Mouse (Mus musculus) left cerebral cortex, adult 11 months (tissue): ENCODE results near the gene Ctdnep1.
"Not testable (repeated sequence)": the region's sequence is repeated elsewhere in the genome, so short reads cannot be mapped to it uniquely, and the experiment has no call there.

Experiments
- DNase-seq: peaks from one replicate; pipeline ENCODE4 v3.0.0; 2022; ENCODE audit warnings: low spot score

The Ctdnep1 gene

DNA sequence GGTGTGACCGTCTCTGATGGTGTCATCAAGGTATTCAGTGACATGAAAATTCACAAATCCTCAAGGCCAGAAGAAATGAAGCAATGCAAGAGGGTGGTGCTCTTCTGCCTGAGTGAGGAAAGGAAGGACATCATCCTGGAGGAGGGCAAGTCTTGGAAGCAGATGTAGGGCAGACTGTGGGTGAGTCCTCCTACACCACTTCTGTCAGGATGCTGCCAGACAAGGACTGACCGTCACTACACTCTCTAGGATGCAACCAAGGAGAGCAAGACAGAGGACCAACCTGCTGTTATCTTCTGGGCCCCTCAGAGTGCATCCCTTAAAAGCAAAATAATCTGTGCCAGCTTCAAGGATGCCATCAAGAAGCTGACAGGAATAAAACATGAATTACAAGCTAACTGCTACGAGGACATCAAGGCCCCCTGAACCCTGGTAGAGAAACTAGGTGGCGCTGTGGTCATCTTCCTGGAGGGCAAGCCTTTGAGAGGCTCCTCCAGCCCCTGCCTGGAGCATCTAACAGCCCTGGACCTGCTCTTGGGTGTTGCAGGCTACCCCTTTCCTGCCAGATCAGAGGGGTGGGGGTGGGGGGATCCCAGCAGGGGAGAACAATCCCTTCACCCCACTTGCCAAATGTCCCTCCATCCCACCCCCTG lies 30.0 kb upstream of the Ctdnep1 start:
- no peak for DNase-seq

DNA sequence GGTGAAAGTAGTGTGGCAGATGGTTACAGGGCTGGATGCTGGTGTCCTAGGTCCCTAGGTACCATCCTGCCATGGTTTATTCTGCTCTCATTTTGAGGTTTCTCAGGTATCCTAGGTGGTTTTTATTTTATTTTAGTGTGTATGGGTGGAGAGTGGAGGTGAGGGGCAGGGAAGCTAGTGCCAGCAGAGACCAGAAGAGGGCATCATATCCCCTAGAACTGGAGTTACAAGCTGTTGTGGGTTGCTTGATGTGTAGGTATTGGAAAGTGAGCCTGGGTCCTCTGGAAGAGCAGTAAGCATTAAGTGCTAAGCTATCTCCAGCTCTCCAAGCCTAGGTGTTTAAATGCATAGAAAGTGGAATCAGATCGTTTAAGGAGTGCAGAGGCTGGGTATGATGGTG lies 28.7 kb upstream of the Ctdnep1 start:
- DNase-seq, result no peak

DNA sequence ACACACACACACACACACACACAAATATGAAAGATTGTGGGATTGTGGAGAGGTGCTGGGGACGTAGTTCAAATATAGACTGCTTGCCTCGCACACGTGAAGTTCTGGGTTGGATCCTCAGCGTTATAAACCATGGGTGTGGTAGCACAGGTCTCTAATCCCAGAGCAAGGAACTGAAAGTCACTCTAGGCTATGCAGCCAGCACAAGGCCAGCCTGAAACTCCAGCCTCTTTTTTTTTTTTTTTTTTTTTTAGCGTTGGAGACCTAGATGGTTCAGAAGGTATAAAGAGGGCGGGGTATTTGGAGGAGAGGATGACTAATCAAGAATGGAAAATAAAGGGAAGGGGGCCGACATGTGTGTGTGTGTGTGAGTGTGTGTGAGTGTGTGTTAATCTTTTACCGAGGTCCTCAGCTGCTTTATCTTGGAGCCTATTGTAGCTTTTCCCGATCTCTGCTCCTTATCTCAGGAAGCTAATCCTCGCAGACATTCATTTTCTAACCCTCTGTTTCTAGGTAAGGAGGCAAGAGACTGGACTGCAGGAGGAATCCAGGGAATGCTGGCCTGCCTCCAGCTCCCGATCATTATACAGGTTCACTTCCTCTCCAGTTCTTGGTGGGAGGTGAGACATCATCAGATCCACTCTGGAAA lies 27.6 kb upstream of the Ctdnep1 start:
- no peak for DNase-seq

DNA sequence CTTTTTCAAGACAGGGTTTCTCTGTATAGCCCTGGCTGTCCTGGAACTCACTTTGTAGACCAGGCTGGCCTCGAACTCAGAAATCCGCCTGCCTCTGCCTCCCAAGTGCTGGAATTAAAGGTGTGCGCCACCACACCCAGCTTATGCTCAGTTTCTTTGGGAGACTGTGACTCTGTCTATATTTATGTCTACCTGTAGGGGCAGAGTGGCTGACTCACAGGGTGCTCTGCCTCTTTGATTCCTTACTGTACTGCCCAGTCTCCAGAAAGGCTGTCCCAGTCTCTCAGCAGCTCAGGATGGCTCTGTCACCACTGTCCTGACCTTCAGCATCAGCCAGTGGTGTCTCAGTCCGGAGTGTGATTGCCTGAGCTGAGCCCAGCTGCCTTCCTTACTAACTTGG lies 25.3 kb upstream of the Ctdnep1 start:
- DNase-seq, result not testable (repeated sequence)

DNA sequence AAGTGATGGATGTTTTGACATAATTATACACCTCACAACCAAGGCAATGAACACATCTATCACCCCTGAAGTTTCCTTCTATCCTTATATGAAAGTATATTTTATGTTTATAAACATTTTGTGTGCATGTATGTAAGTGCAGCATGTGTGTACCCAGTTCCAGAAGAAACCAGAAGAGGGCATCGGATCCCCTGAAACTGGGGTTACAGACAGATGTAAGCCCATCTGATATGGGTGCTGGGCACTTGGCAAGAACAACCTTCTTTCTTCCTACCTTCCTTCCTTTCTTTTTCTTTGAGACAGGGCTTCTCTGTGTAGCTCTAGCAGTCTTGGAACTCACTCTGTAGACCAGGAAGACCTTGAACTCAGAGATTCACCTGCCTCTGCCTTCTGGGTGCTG lies 24.7 kb upstream of the Ctdnep1 start:
- DNase-seq, result no peak

DNA sequence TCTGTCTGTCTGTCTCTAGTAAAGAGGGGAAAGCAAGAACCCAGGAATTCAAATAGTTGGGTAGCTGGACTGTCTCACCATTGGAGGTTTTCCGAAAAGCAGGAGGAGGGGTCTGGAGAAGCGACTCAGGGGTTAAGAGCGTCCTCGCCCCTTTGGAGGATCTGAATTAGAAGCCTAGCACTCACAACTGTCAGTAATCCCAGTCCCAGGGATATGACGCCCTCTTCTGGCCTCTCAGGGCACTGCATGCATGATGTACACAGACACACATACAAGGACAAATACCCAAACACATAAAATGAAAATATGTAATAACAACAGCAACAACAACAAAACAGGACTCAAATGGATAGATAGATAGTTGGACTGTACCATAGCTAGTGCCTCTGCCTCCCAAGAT lies 20.3 kb upstream of the Ctdnep1 start:
- DNase-seq, result no peak

DNA sequence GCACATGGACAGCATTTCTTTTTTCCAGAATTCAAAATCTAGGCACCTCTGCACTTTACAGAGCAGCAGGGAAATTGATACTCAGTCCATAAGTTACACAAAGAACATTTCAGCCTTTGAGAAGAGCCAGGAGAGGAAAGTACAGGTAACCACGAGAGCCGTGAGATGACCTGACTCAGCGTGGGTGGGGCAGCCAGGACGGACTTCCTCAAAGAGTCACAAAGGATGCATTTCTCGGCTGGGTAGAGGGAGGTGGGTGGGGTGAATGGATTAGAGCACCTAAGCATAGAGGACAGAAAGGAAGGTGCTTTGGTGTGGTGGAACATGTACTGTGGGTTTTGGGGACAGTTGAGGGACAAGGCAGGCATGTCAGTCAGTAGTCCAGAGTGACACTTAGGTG lies 19.1 kb upstream of the Ctdnep1 start:
- no peak for DNase-seq

DNA sequence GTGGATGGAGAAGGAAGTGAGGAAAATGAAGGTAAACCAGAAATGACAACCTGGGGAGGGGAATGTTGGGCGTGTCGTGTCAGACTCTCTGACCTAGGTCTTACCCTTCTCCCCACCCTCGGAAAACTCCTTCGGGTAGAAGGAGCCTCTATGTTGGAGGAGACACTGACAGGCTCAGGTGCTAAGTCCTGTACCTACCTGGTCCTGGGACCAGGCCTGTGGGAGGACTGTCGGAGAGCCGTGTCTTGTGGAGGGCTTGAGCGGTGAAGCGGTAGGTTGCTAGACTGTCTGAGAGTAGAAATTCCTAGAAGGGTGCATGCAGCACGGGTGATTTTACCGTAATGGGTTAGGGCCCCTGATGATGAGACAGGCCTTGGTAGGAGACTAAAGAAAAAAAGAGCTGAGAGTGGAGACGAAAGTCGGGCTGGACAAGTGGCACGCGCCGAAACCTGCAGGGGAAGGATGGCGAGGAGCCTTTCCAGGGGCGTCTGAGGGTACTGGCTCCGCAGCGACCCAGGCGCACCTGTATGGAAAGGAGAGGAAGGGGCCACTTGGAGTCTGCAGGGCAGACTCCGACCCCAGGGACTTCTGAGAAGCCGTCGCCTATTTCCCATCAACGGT lies 16.2 kb upstream of the Ctdnep1 start, which contains the start of gene Cldn7:
Gene Cldn7 (plus strand): TSS at position 130 of the 621 bp plus-strand sequence.
- DNase-seq, result no peak

DNA sequence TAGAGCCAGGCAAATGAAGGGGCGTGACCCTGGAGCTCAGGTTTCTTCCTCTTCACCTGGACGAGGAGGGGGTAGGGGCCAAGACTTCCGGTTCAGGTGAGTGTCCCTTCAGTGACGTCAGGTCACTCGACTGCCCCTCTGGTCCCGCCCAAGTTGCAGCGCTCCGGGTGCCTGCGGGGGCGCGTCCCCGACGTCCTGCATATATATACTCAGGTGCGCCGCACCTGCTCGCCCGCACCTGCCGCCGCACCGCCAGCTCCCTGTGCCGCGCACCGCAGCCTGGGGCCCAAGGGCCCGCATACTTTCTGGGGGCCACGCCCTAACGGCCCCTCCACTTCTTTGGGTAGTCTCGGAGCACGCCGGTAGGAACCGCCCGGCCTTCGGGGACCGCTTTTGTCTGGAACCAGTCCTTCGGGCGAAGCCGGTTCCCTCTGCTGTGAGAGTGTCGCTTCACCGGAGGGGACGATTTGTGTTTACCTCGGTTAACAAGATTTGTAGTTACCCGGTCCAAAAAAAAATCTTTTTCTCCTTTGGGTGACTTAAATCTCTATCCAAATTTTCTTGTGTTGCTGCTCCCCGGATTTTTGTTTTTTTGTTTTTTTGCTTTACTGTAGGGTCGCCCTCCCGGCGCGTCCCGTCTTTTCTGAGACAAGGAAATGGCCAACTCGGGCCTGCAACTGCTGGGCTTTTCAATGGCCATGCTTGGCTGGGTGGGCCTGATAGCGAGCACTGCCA lies 15.5 kb upstream of the Ctdnep1 start:
- DNase-seq, result no peak

DNA sequence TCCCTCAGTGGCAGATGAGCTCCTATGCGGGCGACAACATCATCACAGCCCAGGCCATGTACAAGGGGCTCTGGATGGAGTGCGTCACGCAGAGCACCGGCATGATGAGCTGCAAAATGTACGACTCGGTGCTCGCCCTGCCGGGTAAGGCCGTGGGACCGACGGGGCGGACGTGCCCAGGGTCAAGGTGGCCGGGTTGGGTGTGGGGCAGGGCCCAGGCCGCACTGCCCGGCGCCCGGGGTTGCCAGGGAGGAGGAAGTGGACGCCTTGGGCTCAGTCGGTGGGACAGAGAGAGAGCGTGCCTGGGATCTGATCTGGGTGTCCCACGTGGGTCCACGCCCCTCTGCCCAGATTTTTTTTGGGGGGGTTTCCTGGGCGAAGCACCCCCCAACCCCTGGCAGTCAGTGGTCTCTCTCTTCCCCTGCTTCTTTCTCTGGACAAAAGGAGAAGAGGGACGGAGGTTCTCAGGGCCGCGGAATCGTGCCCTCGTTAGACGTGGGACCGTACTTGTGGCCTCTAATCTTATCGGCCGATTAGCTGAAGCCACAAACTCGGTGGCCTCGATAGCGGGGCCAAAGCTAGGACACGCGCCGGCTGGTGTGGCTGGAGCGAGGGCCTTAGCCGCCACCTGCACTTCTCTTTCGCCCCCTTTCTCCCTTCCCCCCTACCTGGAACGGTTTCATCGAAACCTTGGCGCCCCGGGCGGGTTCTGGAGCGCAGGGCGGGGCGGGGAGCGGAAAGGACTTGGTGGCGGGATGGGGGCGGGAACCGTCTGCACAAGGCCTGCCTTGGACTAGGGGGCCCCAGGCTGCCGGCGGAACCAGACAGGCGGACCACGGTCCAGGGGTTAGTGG lies 14.7 kb upstream of the Ctdnep1 start:
- DNase-seq, result no peak

DNA sequence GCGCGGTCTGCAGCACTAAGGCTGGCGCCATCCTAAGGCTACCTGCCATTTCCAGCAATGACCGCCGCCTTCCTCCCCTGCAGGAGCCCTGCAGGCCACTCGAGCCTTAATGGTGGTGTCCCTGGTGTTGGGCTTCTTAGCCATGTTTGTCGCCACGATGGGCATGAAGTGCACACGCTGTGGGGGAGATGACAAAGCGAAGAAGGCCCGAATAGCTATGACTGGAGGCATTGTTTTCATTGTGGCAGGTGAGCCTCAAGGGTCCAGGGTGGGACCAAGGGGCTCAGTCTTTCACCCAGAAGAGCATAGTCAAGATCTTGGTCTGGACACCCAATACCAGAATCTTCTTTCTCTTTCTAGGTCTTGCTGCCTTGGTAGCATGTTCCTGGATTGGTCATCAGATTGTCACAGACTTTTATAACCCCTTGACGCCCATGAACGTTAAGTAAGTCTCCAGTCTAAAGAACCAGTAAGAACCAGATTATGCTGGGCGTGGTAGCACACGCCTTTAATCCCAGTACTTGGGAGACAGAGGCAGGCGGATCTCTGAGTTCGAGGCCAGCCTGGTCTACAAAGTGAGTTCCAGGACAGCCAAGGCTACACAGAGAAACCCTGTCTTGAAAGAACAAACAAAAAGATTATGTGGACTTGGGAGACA lies 14.0 kb upstream of the Ctdnep1 start:
- no peak for DNase-seq

DNA sequence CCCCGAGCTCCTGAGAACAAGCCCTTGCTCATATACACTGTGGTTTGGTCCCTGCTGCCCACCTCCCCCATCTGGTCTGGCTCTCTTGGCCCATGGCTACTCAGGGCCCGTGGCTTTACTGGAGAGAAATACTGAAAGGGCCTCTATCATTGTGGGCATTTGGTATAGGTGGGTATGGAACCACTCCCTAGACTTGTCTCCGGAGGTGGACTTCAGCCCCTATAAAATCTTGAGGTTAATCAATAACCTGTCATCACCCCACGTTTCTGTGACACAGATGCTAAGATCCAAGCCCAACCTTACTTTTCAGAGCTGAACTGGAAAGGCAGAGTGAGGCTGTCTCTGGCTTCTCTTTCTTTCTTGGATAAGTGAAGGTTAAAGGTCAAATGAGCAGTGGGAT lies 12.2 kb upstream of the Ctdnep1 start:
- DNase-seq, result no peak

DNA sequence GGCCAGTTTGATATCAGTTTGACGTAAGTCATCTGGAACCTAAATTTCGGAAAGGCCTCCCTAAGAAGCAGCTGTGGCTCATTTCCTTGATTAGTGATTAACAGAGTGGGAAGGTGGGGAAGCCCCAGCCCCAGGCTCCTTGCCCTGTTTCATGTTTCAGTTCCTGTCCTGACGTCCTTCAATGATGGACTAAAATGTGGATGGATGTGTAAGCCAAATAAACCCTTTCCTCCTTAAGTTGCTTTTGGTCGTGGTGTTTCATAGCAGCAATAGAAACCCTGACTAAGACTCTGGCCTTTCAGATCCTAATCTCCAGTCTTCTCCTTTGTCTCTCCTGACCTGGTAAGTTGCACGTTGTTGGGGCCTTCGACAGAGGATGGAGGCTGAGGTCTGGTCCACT lies 10.7 kb upstream of the Ctdnep1 start:
- DNase-seq, result no peak

DNA sequence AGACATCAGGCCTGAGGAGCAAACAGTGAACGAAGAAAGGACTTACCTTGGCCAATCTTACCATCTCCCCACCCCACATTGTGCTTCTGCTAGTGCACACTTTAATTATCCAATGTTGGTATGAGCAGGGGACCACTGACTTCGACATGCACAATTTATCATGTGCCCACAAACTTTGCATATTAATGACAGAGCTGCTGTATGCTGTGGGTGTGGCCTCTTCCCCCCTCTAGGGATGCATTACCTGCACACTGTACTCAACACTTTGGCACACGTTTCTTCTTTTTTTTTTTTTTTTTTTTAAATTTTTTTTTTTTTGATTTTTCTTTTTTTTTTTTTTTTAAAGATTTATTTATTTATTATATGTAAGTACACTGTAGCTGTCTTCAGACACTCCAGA lies 10.2 kb upstream of the Ctdnep1 start:
- no peak for DNase-seq

DNA sequence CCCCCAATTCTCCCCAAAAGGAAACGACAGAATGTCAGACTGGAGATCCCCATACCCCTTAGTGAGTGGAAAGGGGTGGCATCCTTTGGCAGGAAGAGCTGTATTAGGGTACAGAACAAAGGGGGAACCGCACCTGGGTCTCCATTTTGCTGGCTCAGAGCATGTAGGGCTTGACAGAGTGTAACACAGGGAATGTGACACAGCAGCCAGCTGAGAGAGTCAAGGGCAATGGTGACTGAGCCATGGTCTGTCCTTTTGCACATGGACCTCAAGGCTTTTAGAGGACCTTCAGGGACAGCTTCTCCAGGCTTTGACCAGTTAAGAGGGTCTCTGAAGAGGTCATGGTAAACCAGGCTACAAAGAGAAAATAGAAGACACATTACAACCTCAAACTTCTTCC lies 6.0 kb upstream of the Ctdnep1 start:
- no peak for DNase-seq

DNA sequence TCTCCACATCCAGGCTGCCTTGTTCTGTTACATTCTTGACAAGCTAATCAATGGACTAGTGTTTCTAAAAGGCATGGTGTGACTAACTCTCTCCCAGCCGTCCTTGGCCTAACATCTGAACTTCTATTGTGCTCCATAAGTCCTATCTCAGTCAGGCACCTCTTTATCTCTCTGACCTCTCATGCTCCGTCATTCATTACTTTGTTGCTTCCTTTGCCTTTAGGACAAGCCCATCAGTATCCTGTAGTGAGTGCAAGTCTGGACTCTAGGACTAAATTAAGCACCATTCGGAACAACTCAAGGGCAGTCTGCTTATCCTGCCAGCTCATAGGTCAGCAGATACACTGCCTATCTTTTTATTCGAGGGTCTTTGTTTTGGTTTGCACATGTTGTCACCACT lies 4.7 kb upstream of the Ctdnep1 start:
- DNase-seq, result no peak

DNA sequence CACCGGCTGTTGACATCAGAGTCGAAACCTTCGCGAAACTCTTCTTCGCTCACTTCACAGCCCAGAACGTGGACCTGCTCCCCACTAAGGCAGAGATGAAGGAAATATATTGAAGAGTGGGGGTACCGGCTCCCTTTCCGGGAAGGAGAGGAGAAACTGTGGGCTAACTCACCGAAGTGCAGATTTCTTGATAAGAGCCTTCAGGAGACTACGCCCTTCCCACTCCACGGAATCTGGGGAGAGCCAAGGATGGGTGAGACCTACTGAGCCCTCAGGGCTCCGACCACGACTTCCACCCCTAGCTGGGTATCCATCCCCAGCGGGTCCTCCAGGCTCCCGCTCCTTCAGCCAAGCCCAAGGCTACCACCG lies 1.1 kb upstream of the Ctdnep1 start:
- DNase-seq, result no peak

DNA sequence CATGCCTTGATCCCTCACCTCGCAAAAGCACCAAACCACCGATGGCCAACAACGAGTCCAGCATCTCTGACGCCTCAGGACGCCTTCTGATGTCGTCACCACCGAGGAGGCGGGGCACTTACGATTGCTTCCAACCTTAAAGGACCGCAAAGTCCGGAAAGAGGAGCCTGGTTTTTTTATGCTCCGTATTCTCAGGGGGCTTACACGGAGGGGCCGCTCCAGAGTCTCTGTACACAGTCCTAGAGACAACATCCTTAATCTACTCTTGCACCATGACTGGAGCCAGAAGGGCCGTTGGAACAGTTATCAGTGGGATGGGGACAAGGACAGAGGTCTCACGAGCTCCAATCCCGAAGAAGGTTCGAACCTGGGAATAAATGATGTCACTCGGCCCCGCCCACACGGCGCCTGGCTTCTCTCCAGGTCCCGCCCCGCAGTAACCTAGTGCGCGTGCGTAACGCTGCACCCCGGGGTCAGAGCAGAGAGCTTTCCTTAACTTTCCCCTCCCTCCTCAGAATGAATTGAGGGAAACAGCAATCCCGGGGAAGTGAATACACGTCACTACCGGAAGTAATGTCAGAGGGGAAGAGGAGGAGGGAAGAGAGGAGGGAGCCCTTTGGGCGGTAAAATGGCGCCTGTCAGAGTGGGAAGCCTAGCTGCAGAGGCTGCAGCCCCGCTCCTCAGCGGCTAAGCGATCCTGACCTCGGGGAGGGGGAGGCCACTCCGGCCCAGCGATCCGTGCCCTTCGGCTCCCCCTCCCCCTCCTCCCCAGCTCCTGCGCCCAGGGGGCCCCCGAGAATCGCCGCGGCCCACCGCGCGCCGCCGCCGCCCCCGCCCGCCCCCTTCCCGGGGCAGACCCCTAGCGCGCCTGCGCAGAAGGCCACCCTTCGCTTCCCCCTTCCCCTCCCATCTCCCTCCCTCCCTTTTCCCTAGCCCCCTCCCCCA lies 488 bp upstream of the Ctdnep1 start:
- peak; percentile 99 for DNase-seq

DNA sequence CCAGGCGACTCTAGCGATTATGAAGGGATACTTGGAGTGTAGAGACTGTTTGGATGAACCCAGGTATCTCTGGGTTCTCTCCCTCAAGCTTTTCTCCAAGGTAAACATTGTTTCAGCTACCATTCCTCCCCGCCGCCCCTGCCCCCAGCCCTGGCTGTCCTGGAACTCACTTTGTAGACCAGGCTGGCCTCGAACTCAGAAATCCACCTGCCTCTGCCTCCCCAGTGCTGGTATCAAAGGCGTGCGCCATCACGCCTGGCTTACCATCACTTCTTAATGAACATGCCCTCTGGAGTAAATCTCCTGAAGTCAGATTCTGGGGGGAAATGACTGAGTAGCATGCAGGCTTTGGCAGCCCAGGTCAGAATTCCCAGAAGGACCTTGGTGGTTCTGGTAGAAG lies 1.3 kb downstream of the Ctdnep1 start, which contains the start of gene Elp5:
Gene Elp5 (minus strand): TSS at position 293 of the 400 bp plus-strand sequence.
- no peak for DNase-seq

DNA sequence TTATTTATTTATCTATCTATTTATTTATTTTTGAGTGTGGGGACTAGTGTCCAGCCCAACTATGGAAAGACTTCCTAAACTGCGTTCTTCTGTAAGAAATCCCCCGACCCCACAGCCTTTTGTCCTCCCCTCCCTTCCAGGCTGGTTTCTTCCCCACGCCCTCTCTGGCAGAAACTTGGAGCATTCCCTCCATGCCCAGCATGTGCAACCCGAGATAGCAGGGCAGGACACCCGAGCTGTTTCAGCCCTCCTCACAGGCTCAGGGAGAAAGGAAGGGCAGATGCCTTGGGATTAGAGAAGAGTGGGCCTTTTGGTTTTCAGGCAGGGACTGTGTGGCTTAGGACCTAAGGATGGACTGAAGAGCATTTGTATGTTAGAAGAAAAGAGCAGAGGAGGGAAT lies 1.9 kb downstream of the Ctdnep1 start:
- DNase-seq, result no peak
